Mouse (Mus musculus) hindbrain, postnatal 0 days (tissue): ENCODE data around the gene Arhgef17. TPM values are rescaled to one million over a fixed set of nuclear protein-coding genes. Genes with fewer than 3 reads are reported as not detected.
A peak's percentile ranks its signal among the peaks of the same experiment; 100 is the strongest.

Experiments used
- ATAC-seq: fragments of 200-750 bp; cut with Nextera tagmentation; 2 replicates; pipeline ENCODE4 v1.8.0; 2017; ENCODE audit warnings: mild to moderate bottlenecking, moderate TSS enrichment, moderate library complexity
- DNase-seq: peaks from one replicate; pipeline ENCODE4 v3.0.0-alpha.2; 2015; ENCODE audit warnings: low spot score
- H3K27ac ChIP-seq: fragments of 300-500 bp; sonication (generic); 2 replicates; pipeline ENCODE4 v1.5.1; 2014; ENCODE audit warnings: mild to moderate bottlenecking
- H3K27me3 ChIP-seq: fragments of 300-500 bp; sonication (generic); 2 replicates; pipeline ENCODE4 v1.6.1; 2014; ENCODE audit warnings: low read length, mixed read lengths; ENCODE audit not compliant: insufficient read depth
- H3K36me3 ChIP-seq: fragments of 300-500 bp; sonication (generic); 2 replicates; pipeline ENCODE4 v1.6.1; 2014; ENCODE audit warnings: low read length, mixed read lengths; ENCODE audit not compliant: insufficient read depth
- H3K4me1 ChIP-seq: fragments of 300-500 bp; sonication (generic); 2 replicates; pipeline ENCODE4 v1.6.1; 2014; ENCODE audit warnings: antibody characterized with exemption, low read length, mixed read lengths; ENCODE audit not compliant: insufficient read depth
- H3K4me2 ChIP-seq: fragments of 300-500 bp; sonication (generic); 2 replicates; pipeline ENCODE4 v1.6.1; 2014; ENCODE audit warnings: low read depth, mild to moderate bottlenecking, low read length, moderate library complexity, mixed read lengths
- H3K4me3 ChIP-seq: fragments of 300-500 bp; sonication (generic); 2 replicates; pipeline ENCODE4 v1.5.1; 2014; ENCODE audit warnings: low read length
- H3K9ac ChIP-seq: fragments of 300-500 bp; sonication (generic); replicated peaks from 2 replicates; pipeline ENCODE4 v1.6.1; 2014; ENCODE audit warnings: mild to moderate bottlenecking, low read length, moderate library complexity, mixed read lengths
- H3K9me3 ChIP-seq: fragments of 300-500 bp; sonication (generic); 2 replicates; pipeline ENCODE4 v1.6.1; 2016; ENCODE audit warnings: low read length, mixed read lengths
- CTCF ChIP-seq: IDR thresholded peaks from 2 replicates; pipeline ENCODE4 v1.5.1; 2016; ENCODE audit warnings: antibody characterized with exemption, control low read depth, low read depth
- WGBS: fragments of 180-500 bp; shearing (Covaris S2); extraction: QIAGEN DNeasy Blood & Tissue Kit; methylation state at CpG from one replicate; pipeline ENCODE4 v1.1.7; 2014; 5-methylcytosine and 5-hydroxymethylcytosine counted together
- polyA plus RNA-seq: library from polyadenylated mRNA; unstranded; fragments of >200 nt; fragmentation: Nextera tagmentation; extraction: Ambion mirVana; gene quantifications from 2 replicates; pipeline ENCODE4 v1.2.1, GENCODE M21; 2015
- total RNA-seq: library from RNA; depleted of rRNA; stranded (reverse); fragments of >200 nt; gene quantifications from 2 replicates; pipeline ENCODE4 v1.2.3, GENCODE M21; 2014

Gene Arhgef17
- total and polyA plus RNA-seq, 2 experiments from 2014 or later, result 10.1 to 72.3 TPM

- TF ChIP-seq CTCF, result no peak
- no peak for ATAC-seq
- Histone ChIP-seq H3K4me2 (no peak overlapping the region), H3K36me3 (peaks cover 11% of the 10 kb centered on the region; the same call in 1 of the 2 replicates), H3K9ac (no peak overlapping the region), H3K9me3 (no peaks in the 10 kb centered on the region), H3K27me3 (no peaks in the 10 kb centered on the region), H3K4me1 (no peaks in the 10 kb centered on the region), H3K27ac (no peak overlapping the region), H3K4me3 (no peak overlapping the region)
- DNase-seq, result no peak
- WGBS, result 93% methylated on average over 13 of the region's 13 CpGs
Observed at GRCm38 (mm10) chr7:100873197-100873596, 58.7 kb downstream of the Arhgef17 start.

GRCm38 (mm10) chr7:100871892-100872291 lies 60.0 kb downstream of the Arhgef17 start:
- 79% methylated on average over 5 of the region's 5 CpGs for WGBS

GRCm38 (mm10) chr7:100871355-100871754 lies 60.6 kb downstream of the Arhgef17 start:
- DNase-seq, result no peak
- 90% methylated on average over 4 of the region's 4 CpGs for WGBS
- no peak for ATAC-seq

More at GRCm38 (mm10) chr7:100871892-100872291, 60.0 kb downstream of the Arhgef17 start:
- DNase-seq (no peak), ATAC-seq (no peak)
- H3K4me1 ChIP-seq, result no peaks in the 10 kb centered on the region
- no peak for TF ChIP-seq CTCF
- peaks cover 11% of the 10 kb centered on the region; the same call in 1 of the 2 replicates for H3K36me3 ChIP-seq
- no peaks in the 10 kb centered on the region for H3K27me3 ChIP-seq
- H3K9ac ChIP-seq, result no peak overlapping the region
- H3K4me2 ChIP-seq, result no peak overlapping the region
- H3K27ac ChIP-seq, result no peak overlapping the region
- H3K9me3 ChIP-seq, result no peaks in the 10 kb centered on the region
- no peak overlapping the region for H3K4me3 ChIP-seq

GRCm38 (mm10) chr7:100869877-100870629 lies 61.9 kb downstream of the Arhgef17 start:
- no peak for TF ChIP-seq CTCF
- 84% methylated on average over 8 of the region's 8 CpGs for WGBS
- peaks cover 11% of the 10 kb centered on the region; the same call in 1 of the 2 replicates for H3K36me3 ChIP-seq

More at GRCm38 (mm10) chr7:100871355-100871754, 60.6 kb downstream of the Arhgef17 start:
- no peak overlapping the region for H3K9ac ChIP-seq
- no peaks in the 10 kb centered on the region for H3K4me1 ChIP-seq
- no peak for TF ChIP-seq CTCF
- H3K27me3 ChIP-seq, result no peaks in the 10 kb centered on the region
- no peak overlapping the region for H3K4me2 ChIP-seq
- H3K36me3 ChIP-seq, result peaks cover 11% of the 10 kb centered on the region; the same call in 1 of the 2 replicates
- no peaks in the 10 kb centered on the region for H3K9me3 ChIP-seq
- no peak overlapping the region for H3K4me3 ChIP-seq
- H3K27ac ChIP-seq, result no peak overlapping the region

GRCm38 (mm10) chr7:100868551-100868950 lies 63.4 kb downstream of the Arhgef17 start:
- no peaks in the 10 kb centered on the region for H3K9me3 ChIP-seq
- DNase-seq, result no peak
- ATAC-seq, result no peak
- no peak overlapping the region for H3K9ac ChIP-seq
- no peak overlapping the region for H3K4me3 ChIP-seq
- peaks cover 11% of the 10 kb centered on the region; the same call in 1 of the 2 replicates for H3K36me3 ChIP-seq
- no peak overlapping the region for H3K27ac ChIP-seq
- WGBS, result 72% methylated on average over 4 of the region's 4 CpGs
- no peaks in the 10 kb centered on the region for H3K4me1 ChIP-seq
- no peak overlapping the region for H3K4me2 ChIP-seq
- TF ChIP-seq CTCF, result no peak
- H3K27me3 ChIP-seq, result no peaks in the 10 kb centered on the region

More at GRCm38 (mm10) chr7:100869877-100870629, 61.9 kb downstream of the Arhgef17 start:
- Histone ChIP-seq H3K27me3 (no peaks in the 10 kb centered on the region), H3K9me3 (no peaks in the 10 kb centered on the region), H3K4me2 (no peak overlapping the region), H3K9ac (no peak overlapping the region), H3K4me3 (no peak overlapping the region), H3K27ac (no peak overlapping the region), H3K4me1 (no peaks in the 10 kb centered on the region)
- ATAC-seq, result no peak
- no peak for DNase-seq

- Histone ChIP-seq H3K27ac (no peak overlapping the region), H3K27me3 (no peaks in the 10 kb centered on the region), H3K4me3 (no peak overlapping the region), H3K9ac (no peak overlapping the region), H3K9me3 (no peaks in the 10 kb centered on the region), H3K4me2 (no peak overlapping the region), H3K36me3 (peaks cover 5% of the 10 kb centered on the region; the same call in 1 of the 2 replicates), H3K4me1 (no peaks in the 10 kb centered on the region)
- TF ChIP-seq CTCF, result no peak
- ATAC-seq (no peak), DNase-seq (no peak)
- WGBS, result 61% methylated on average over 2 of the region's 2 CpGs
Observed at GRCm38 (mm10) chr7:100867561-100867960, 64.3 kb downstream of the Arhgef17 start.

- no peak overlapping the region for H3K9ac ChIP-seq
- TF ChIP-seq CTCF, result peak; percentile 83
Observed at GRCm38 (mm10) chr7:100866675-100867074, 65.2 kb downstream of the Arhgef17 start.

More at GRCm38 (mm10) chr7:100866675-100867074, 65.2 kb downstream of the Arhgef17 start:
- H3K27me3 ChIP-seq, result no peaks in the 10 kb centered on the region
- no peaks in the 10 kb centered on the region for H3K36me3 ChIP-seq
- ATAC-seq, result no peak
- no peaks in the 10 kb centered on the region for H3K9me3 ChIP-seq
- H3K4me1 ChIP-seq, result no peaks in the 10 kb centered on the region
- no peak overlapping the region for H3K4me2 ChIP-seq
- 5% methylated on average over 3 of the region's 3 CpGs for whole genome bisulfite sequencing
- peak; percentile 85 for DNase-seq
- no peak overlapping the region for H3K27ac ChIP-seq
- H3K4me3 ChIP-seq, result no peak overlapping the region
